Mouse (Mus musculus) liver, embryonic 14.5 days (tissue): ENCODE measurements at regions not wholly inside any gene's neighbourhood (a gene's known extent, or its start where the extent isn't known, plus 50 kb on each side); places are given as distances from the start of the nearest gene placed in this dataset.

Experiments
- ATAC-seq: fragments of 200-750 bp; cut with Nextera tagmentation; 2 replicates; pipeline ENCODE4 v1.8.0; 2017; ENCODE audit warnings: moderate number of reproducible peaks, mild to moderate bottlenecking, moderate library complexity; ENCODE audit not compliant: insufficient read depth
- DNase-seq, 3 experiments: peaks; one replicate each; pipeline ENCODE4 v3.0.0-alpha.2; 2012 to 2013; ENCODE audit warnings: low read depth in 3 of 3, low spot score in 3 of 3
- H3K27ac ChIP-seq: fragments of 300-500 bp; sonication (generic); 2 replicates; pipeline ENCODE4 v1.5.1; 2014; ENCODE audit warnings: moderate library complexity, mild to moderate bottlenecking, control low read depth, inconsistent platforms
- H3K27me3 ChIP-seq: fragments of 300-500 bp; sonication (generic); 2 replicates; pipeline ENCODE4 v1.6.1; 2014; ENCODE audit warnings: mild to moderate bottlenecking, low read length, moderate library complexity; ENCODE audit not compliant: control insufficient read depth, insufficient read depth
- H3K36me3 ChIP-seq: fragments of 300-500 bp; sonication (generic); replicated peaks from 2 replicates; pipeline ENCODE4 v1.6.1; 2014; ENCODE audit warnings: low read depth; ENCODE audit not compliant: control insufficient read depth, insufficient read depth
- H3K4me1 ChIP-seq, 2 experiments: fragments of 200-500 bp in 1 of 2; fragments of 300-500 bp in 1 of 2; sonication (generic) in 1 of 2; replicated peaks; 2 replicates each; pipeline ENCODE4 v1.6.1; 2012 to 2014; ENCODE audit warnings: antibody characterized with exemption in 1 of 2, inconsistent platforms in 1 of 2, low read length in 1 of 2; ENCODE audit not compliant: control insufficient read depth in 2 of 2, insufficient read depth in 2 of 2
- H3K4me2 ChIP-seq: fragments of 300-500 bp; sonication (generic); 2 replicates; pipeline ENCODE4 v1.6.1; 2014; ENCODE audit warnings: low read depth, mild to moderate bottlenecking, control low read depth, moderate library complexity
- H3K4me3 ChIP-seq, 2 experiments: fragments of 200-500 bp in 1 of 2; fragments of 300-500 bp in 1 of 2; sonication (generic) in 1 of 2; 2 replicates each; pipeline ENCODE4 v1.5.1; 2012 to 2014; ENCODE audit warnings: low read depth in 2 of 2, low read length in 2 of 2, mild to moderate bottlenecking in 2 of 2, control low read depth in 1 of 2, inconsistent platforms in 1 of 2, moderate library complexity in 1 of 2; ENCODE audit not compliant: insufficient read depth in 1 of 2
- H3K9ac ChIP-seq: fragments of 300-500 bp; sonication (generic); replicated peaks from 2 replicates; pipeline ENCODE4 v1.6.1; 2014; ENCODE audit warnings: mild to moderate bottlenecking, control low read depth, moderate library complexity
- H3K9me3 ChIP-seq: fragments of 300-500 bp; sonication (generic); 2 replicates; pipeline ENCODE4 v1.6.1; 2016; ENCODE audit warnings: low read length, mixed read lengths; ENCODE audit not compliant: control insufficient read depth
- CTCF ChIP-seq: IDR thresholded peaks from 2 replicates; pipeline ENCODE4 v1.5.1; 2016; ENCODE audit warnings: antibody characterized with exemption, low read depth, control low read depth
- EP300 ChIP-seq: IDR thresholded peaks from 2 replicates; pipeline ENCODE4 v1.6.1; 2016; ENCODE audit warnings: antibody characterized with exemption, low read depth
- WGBS: fragments of 180-500 bp; shearing (Covaris S2); extraction: QIAGEN DNeasy Blood & Tissue Kit; methylation state at CpG from one replicate; pipeline ENCODE4 v1.1.7; 2014; ENCODE audit not compliant: insufficient replicate concordance; 5-methylcytosine and 5-hydroxymethylcytosine counted together

DNA sequence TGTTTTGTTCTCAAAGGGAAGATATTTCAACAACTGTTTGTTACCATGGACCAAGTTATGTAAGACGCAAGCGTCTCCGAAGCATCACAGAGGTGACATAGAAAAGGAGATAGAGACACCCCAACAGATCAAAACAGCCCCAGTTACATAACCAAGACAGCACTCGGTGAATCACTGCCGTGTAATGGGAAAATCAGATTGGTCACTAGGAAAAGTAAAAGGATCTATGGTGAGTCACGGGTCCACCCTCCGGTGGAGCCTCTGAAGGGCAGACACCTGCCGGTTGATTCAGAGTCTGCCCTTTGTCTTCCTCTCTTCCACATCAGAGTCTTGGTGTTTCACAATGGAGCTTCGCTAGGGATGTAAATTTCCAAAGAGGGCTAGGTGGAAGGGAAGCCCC lies 62.9 kb upstream of the Odc1 start:
- H3K9ac ChIP-seq, result no peak overlapping the region
- no peak for ATAC-seq

DNA sequence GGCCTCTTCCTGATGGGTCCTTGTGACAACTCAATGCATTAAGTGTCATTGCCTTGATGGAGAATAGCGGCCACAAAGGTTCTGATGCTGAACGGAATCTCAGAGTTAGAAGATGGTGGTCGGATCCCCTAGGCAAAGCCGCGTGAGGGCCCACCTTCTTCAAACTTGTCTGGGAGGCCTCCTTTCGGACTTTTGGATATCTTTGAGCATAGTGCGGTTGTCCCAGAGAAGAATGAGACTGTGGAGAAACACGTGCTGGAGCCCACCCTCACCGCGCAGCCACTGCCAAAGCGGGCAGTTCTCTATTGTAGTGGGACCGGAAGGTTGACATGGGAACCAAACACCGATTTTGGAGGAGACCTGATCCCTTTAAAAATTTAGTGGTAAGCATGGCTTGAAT lies 62.4 kb upstream of the Odc1 start:
- no peak overlapping the region for H3K4me3 ChIP-seq
- H3K27ac ChIP-seq, result no peak overlapping the region
- DNase-seq, result no peak
- no peaks in the 10 kb centered on the region for H3K36me3 ChIP-seq
- no peak overlapping the region for H3K9ac ChIP-seq
- TF ChIP-seq CTCF (no peak), EP300 (no peak)
- H3K9me3 ChIP-seq, result no peaks in the 10 kb centered on the region
- WGBS, result 86% methylated on average over 13 of the region's 13 CpGs
- H3K4me2 ChIP-seq, result no peak overlapping the region
- ATAC-seq, result no peak
- H3K4me1 ChIP-seq, result peaks cover 2 to 9% of the 10 kb centered on the region in 2 experiments; a peak in 2 of 4 replicates
- no peaks in the 10 kb centered on the region for H3K27me3 ChIP-seq

More for the DNA sequence above, 62.9 kb upstream of the Odc1 start:
- Histone ChIP-seq H3K27me3 (no peaks in the 10 kb centered on the region), H3K27ac (no peak overlapping the region), H3K9me3 (no peaks in the 10 kb centered on the region), H3K36me3 (no peaks in the 10 kb centered on the region), H3K4me1 (peaks cover 2 to 9% of the 10 kb centered on the region in 2 experiments; a peak in 2 of 4 replicates), H3K4me3 (no peak overlapping the region), H3K4me2 (no peak overlapping the region)
- 85% methylated on average over 9 of the region's 9 CpGs for WGBS
- TF ChIP-seq EP300, result no peak
- TF ChIP-seq CTCF, result no peak
- no peak for DNase-seq

DNA sequence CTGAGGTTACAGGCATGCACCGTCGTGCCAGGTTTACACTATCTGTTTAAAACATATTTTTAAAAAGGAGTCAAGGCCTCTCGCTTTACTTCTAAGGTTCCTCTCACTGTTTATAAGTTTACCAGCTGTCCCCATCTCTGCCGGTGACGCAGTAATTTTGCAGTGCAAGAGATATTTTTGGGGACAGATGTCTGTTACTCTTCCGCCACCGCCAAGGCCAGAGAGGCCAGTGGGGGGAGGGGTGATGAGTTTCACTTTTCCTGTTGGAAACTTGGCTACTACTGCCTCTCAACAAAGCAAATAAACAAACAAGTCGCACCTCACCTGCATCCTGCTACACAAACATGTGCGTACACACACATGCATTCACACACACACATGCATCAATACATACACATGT lies 60.1 kb upstream of the Odc1 start:
- no peak overlapping the region for H3K27ac ChIP-seq
- ATAC-seq (no peak), DNase-seq (no peak)
- no peak overlapping the region for H3K9ac ChIP-seq
- H3K9me3 ChIP-seq, result no peaks in the 10 kb centered on the region
- no peaks in the 10 kb centered on the region for H3K36me3 ChIP-seq
- 45% methylated on average over 9 of the region's 9 CpGs for WGBS
- no peaks in the 10 kb centered on the region for H3K27me3 ChIP-seq
- H3K4me1 ChIP-seq, result peaks cover 2 to 15% of the 10 kb centered on the region in 2 experiments; a peak in 2 of 4 replicates
- H3K4me3 ChIP-seq, result no peak overlapping the region
- H3K4me2 ChIP-seq, result no peak overlapping the region
- TF ChIP-seq EP300, result no peak
- TF ChIP-seq CTCF, result no peak

DNA sequence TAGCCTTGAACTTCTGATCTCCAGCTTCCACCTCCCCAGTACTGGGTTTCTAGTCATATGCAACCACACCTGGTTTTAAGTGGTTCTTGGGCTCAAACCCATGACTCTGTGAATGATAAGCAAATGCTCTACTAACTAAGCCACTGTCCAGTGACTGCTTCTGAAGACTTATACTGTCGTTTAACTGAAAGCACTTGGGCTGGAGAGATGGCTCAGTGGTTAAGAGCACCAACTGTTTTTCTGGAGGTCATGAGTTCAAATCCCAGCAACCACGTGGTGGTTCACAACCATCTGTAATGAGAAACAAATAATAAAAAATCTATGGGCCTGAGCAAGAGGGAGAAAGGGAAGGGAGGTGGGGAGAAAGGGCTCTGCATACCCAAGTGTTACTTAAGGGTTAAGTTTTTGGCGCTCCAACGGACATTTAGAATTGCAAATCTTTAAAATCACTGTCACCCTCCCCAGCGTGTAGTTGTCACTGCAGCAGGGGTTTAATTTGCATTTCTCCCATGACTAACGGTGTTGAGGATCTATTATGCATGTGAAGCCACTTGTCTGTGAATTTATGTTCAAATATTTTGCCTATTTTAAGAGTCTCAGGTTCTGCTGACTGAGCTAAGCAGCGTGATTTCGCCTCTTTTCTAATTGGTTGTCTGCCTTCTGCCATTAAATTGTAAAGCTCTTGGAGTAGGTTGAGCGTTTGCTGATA lies 58.4 kb upstream of the Odc1 start:
- 55% methylated on average over 9 of the region's 9 CpGs for WGBS
- Histone ChIP-seq H3K4me1 (peaks cover 2 to 15% of the 10 kb centered on the region in 2 experiments; a peak in 2 of 4 replicates), H3K9me3 (no peaks in the 10 kb centered on the region), H3K27me3 (no peaks in the 10 kb centered on the region), H3K4me3 (no peak overlapping the region), H3K36me3 (no peaks in the 10 kb centered on the region), H3K4me2 (no peak overlapping the region), H3K9ac (no peak overlapping the region), H3K27ac (no peak overlapping the region)
- TF ChIP-seq EP300 (no peak), CTCF (no peak)
- DNase-seq (no peak), ATAC-seq (no peak)

DNA sequence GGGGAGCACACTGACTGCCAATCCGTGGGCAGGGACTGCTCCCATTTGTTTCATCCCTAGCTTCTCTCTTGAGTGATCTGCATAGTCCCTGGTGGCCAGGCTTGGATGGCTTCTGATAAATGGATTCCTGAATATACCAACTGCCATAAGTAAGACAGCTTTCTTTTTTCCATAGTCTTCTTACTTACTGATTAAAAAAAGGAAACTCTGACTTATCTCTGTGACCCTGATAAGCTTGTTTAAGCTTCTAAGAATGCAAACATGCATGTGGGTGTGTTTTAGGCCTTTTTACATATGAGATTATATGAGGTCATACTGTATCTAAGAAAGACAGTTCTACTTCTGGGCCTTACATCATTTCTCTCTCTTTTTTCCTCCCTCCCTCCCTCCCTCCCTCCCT lies 57.3 kb upstream of the Odc1 start:
- DNase-seq (no peak), ATAC-seq (no peak)
- WGBS, result 46% methylated on average over 1 of the region's 1 CpGs
- Histone ChIP-seq H3K4me3 (no peak overlapping the region), H3K9ac (no peak overlapping the region), H3K4me1 (peaks cover 2 to 15% of the 10 kb centered on the region in 2 experiments; a peak in 3 of 4 replicates), H3K27me3 (no peaks in the 10 kb centered on the region), H3K27ac (no peak overlapping the region), H3K4me2 (no peak overlapping the region), H3K36me3 (no peaks in the 10 kb centered on the region), H3K9me3 (no peaks in the 10 kb centered on the region)
- no peak for TF ChIP-seq EP300
- no peak for TF ChIP-seq CTCF
